In genomic region chr4:8955306-8955705, GRCm38 (mm10) we compare ENCODE assay signal across 21 mouse cellular contexts.
A peak's percentile ranks its signal among the peaks of the same experiment; 100 is the strongest.
DNase-seq lines count a peak whose midpoint lies in the region; ATAC-seq lines count a peak whose summit lies in the region.
"Had no signal": no experiment of that assay in that cellular context is flagged by ENCODE, and none has a peak within 500 bp of the region (broad histone marks: within the 10 kb centered on the region; RNA-seq: fewer than 3 reads in every experiment).

No protein-coding gene starts in this region.

- H3K4me3 ChIP-seq in hindbrain, embryonic 10.5 days, result no peak overlapping the region
- no peak overlapping the region for H3K4me3 ChIP-seq in hindbrain, embryonic 13.5 days
- no peak overlapping the region for H3K4me3 ChIP-seq in midbrain, embryonic 10.5 days
- H3K4me3 ChIP-seq: embryonic facial prominence, embryonic 13.5 days; erythroblast, embryonic 14.5 days; forebrain, embryonic 12.5 days; limb, embryonic 12.5 days; stomach, embryonic 15.5 days had no signal

- H3K36me3 ChIP-seq in hindbrain, embryonic 10.5 days, result no peaks in the 10 kb centered on the region
- H3K36me3 ChIP-seq in hindbrain, embryonic 13.5 days, result no peaks in the 10 kb centered on the region
- H3K36me3 ChIP-seq in midbrain, embryonic 10.5 days, result no peaks in the 10 kb centered on the region
- H3K36me3 ChIP-seq: embryonic facial prominence, embryonic 13.5 days; forebrain, embryonic 12.5 days; limb, embryonic 12.5 days; stomach, embryonic 15.5 days had no signal

- peak; percentile 47 to 50 for DNase-seq in cerebellum, adult 18-20 months
- DNase-seq in cerebellum, postnatal 4 days (ENCODE audit: low spot score in 2 of 2), result no peak
- DNase-seq in heart, adult 11 months, result peak; percentile 62
- DNase-seq in heart, adult 9 months (ENCODE audit: low spot score in 2 of 2), result no peak
- no peak for DNase-seq in hindbrain, embryonic 10.5 days (ENCODE audit: low spot score)
- peak; percentile 44 to 47 for DNase-seq in cerebellum, postnatal 25 days
- no peak for DNase-seq in midbrain, embryonic 10.5 days (ENCODE audit: low spot score)
- DNase-seq: embryo, embryonic 11 days; gastrocnemius, postnatal 14 days; kidney, postnatal 25 days; layer of hippocampus, postnatal 36 days; thymus, postnatal 25 days had no signal

- H3K27ac ChIP-seq in hindbrain, embryonic 10.5 days, result peak overlapping the region; percentile 82; the same call in 1 of the 2 replicates
- H3K27ac ChIP-seq in hindbrain, embryonic 13.5 days, result no peak overlapping the region
- H3K27ac ChIP-seq in midbrain, embryonic 10.5 days (replicated peaks), result no peak overlapping the region
- H3K27ac ChIP-seq: embryonic facial prominence, embryonic 13.5 days had no signal

- no peak for ATAC-seq in hindbrain, embryonic 13.5 days (ENCODE audit: low FRiP score)

- peaks cover 5% of the 10 kb centered on the region; the same call in 1 of the 2 replicates for H3K9me3 ChIP-seq in hindbrain, embryonic 10.5 days
- no peaks in the 10 kb centered on the region for H3K9me3 ChIP-seq in hindbrain, embryonic 13.5 days
- no peaks in the 10 kb centered on the region for H3K9me3 ChIP-seq in midbrain, embryonic 10.5 days (replicated peaks)
- H3K9me3 ChIP-seq: embryonic facial prominence, embryonic 13.5 days; forebrain, embryonic 12.5 days; limb, embryonic 12.5 days; stomach, embryonic 15.5 days had no signal

- no peak overlapping the region for H3K9ac ChIP-seq in hindbrain, embryonic 13.5 days
- H3K9ac ChIP-seq: embryonic facial prominence, embryonic 13.5 days; forebrain, embryonic 12.5 days; limb, embryonic 12.5 days; liver, postnatal 0 days; stomach, embryonic 15.5 days had no signal

- peaks cover 58% of the 10 kb centered on the region for H3K4me1 ChIP-seq in hindbrain, embryonic 10.5 days (replicated peaks)
- H3K4me1 ChIP-seq in hindbrain, embryonic 13.5 days (replicated peaks), result peaks cover 46% of the 10 kb centered on the region
- peaks cover 47% of the 10 kb centered on the region for H3K4me1 ChIP-seq in midbrain, embryonic 10.5 days

- no peak overlapping the region for H3K4me2 ChIP-seq in hindbrain, embryonic 13.5 days
- H3K4me2 ChIP-seq: forebrain, embryonic 12.5 days; liver, embryonic 11.5 days; midbrain, embryonic 11.5 days had no signal

- H3K27me3 ChIP-seq in hindbrain, embryonic 10.5 days (ENCODE audit: insufficient read depth, poor library complexity, severe bottlenecking), result no peaks in the 10 kb centered on the region
- H3K27me3 ChIP-seq in hindbrain, embryonic 13.5 days, result no peaks in the 10 kb centered on the region
- H3K27me3 ChIP-seq in midbrain, embryonic 10.5 days (ENCODE audit: low read depth, poor library complexity, severe bottlenecking), result no peaks in the 10 kb centered on the region
- H3K27me3 ChIP-seq: embryonic facial prominence, embryonic 13.5 days; forebrain, embryonic 12.5 days; stomach, embryonic 15.5 days had no signal

- WGBS in hindbrain, embryonic 10.5 days, result 92% methylated on average over 5 of the region's 5 CpGs
- 80% methylated on average over 5 of the region's 5 CpGs for WGBS in hindbrain, embryonic 13.5 days
- 90% methylated on average over 5 of the region's 5 CpGs for WGBS in midbrain, embryonic 10.5 days

Comparison
In these comparisons a context has a peak if more than half of its experiments do, and no peak if none do; other contexts are left out.
1. DNase-seq: peak in cerebellum, adult 18-20 months (2 of 2), heart, adult 11 months (single experiment) and cerebellum, postnatal 25 days (2 of 2); none in cerebellum, postnatal 4 days (0 of 2), heart, adult 9 months (0 of 2), hindbrain, embryonic 10.5 days (single experiment) and midbrain, embryonic 10.5 days (single experiment).